Comparison of ENCODE assay signal across 27 mouse cellular contexts in genomic region chrX:6368822-6369221, GRCm38 (mm10). TPM values are rescaled to one million over a fixed set of nuclear protein-coding genes. Genes with fewer than 3 reads are reported as not detected.
"Had no signal": no experiment of that assay in that cellular context is flagged by ENCODE, and none has a peak within 500 bp of the region (broad histone marks: within the 10 kb centered on the region; RNA-seq: fewer than 3 reads in every experiment).

No protein-coding gene starts in this region.

- H3K4me1 ChIP-seq: liver, embryonic 13.5 days; midbrain, embryonic 10.5 days; midbrain, embryonic 13.5 days; neural tube, embryonic 13.5 days had no signal

- H3K9ac ChIP-seq: liver, embryonic 13.5 days; midbrain, embryonic 13.5 days; neural tube, embryonic 13.5 days had no signal

- H3K36me3 ChIP-seq: liver, embryonic 13.5 days; midbrain, embryonic 10.5 days; midbrain, embryonic 13.5 days; neural tube, embryonic 13.5 days had no signal

- H3K4me2 ChIP-seq: liver, embryonic 13.5 days; midbrain, embryonic 13.5 days; neural tube, embryonic 13.5 days had no signal

- H3K4me3 ChIP-seq: layer of hippocampus, adult 2 months; left cerebral cortex, adult 2 months; liver, embryonic 13.5 days; midbrain, embryonic 10.5 days; midbrain, embryonic 13.5 days; myocyte; neural tube, embryonic 13.5 days had no signal

- ATAC-seq: midbrain, embryonic 13.5 days; midbrain, embryonic 16.5 days had no signal

- H3K27me3 ChIP-seq: liver, embryonic 13.5 days; midbrain, embryonic 13.5 days; neural tube, embryonic 13.5 days had no signal

- H3K27ac ChIP-seq: kidney, postnatal 0 days; layer of hippocampus, adult 2 months; left cerebral cortex, adult 2 months; liver, embryonic 13.5 days; midbrain, embryonic 10.5 days; midbrain, embryonic 13.5 days; neural tube, embryonic 13.5 days; stomach, postnatal 0 days had no signal

- DNase-seq: kidney, adult 2 months; kidney, postnatal 25 days; layer of hippocampus, postnatal 36 days; liver, embryonic 13.5 days; lung, adult 2 months; lung, postnatal 14 days; lung, postnatal 4 days; retina, postnatal 1 day; thymus, adult 2 months; thymus, postnatal 14 days had no signal

- H3K9me3 ChIP-seq: liver, embryonic 13.5 days; midbrain, embryonic 10.5 days; midbrain, embryonic 13.5 days; neural tube, embryonic 13.5 days had no signal

RNA-seq across cellular contexts. Expression of gene Shroom4, which starts 30.8 kb away (rescaled TPM):
- total RNA-seq: monocyte, adult 5-6 weeks had no signal

RNA-seq across cellular contexts. Expression of gene Bmp15, which starts 48.3 kb away (rescaled TPM):
- total RNA-seq: layer of hippocampus, adult 2 months; liver, adult 2 months; megakaryocyte, adult 5-6 weeks; monocyte, adult 5-6 weeks; neutrophil, adult 5-6 weeks had no signal
- polyA plus RNA-seq: large intestine, adult 2 months; liver, adult 2 months; liver, embryonic 13.5 days; liver, embryonic 16.5 days; midbrain, embryonic 10.5 days; midbrain, embryonic 13.5 days; myocyte; small intestine, adult 2 months; stomach, embryonic 14.5 days; thymus, adult 2 months had no signal
